Mouse (Mus musculus): ENCODE measurements around the gene Gnb2. TPM values are rescaled to one million over a fixed set of nuclear protein-coding genes. Genes with fewer than 3 reads are reported as not detected.

The Gnb2 gene
- total RNA-seq, 2 experiments from 2014 or later = 607 to 661 TPM

DNA sequence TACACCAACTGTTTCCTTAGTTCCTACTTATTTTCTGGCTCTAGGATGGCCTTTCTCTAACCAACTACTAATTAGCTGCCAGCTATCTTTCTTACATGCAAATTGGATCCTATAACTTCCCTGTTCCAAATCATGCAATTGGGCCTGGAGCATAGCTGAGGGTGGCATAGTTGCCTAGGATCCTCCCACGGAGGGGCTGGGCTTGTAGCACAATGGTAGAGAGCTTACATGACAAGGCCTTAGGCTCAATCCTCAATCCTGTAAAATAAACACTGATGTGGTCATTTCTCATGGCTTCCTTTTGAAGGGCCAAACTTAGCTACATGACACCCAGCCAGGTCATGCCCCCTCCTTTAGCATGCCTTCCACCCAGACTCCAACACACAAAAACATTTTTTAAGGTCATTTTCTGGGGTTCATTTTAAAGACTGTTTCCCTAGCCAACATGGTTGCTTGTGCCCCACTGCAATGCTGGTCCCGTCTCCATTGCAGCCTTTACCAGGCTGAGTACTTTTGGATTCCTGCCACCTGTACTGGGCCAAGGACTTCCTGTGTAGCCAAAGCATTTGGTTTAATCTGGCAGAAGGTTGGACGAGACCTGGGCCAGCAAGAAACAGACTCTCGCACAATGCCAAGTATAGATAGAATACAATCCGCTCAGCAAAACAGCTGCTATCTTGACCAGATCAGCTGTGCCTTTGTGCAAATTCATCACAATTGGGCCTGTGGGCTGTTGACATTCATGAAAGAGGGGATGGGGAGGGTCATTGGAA, 8.6 kb upstream of the Gnb2 start:
- no peak for DNase-seq (ENCODE audit: low spot score in 2 of 2)

DNA sequence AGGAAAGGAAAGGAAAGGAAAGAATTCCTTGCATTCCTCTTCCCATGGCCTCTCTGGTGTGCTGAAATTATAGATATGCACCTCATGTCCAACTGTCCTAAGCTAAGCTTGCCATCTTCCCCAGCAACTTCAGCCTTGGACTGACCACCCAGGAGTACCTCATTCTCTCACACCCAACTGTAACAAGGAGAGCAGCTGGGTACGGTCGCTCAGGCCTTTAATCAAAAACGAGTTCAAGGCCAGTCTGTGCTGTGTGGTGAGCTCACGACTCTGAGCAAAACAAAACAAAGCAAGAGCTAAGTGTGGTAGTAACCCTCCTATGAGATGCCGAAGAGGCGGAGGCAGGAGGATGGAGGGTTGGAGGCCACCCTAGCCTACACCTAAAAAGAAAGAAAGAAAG, 7.7 kb upstream of the Gnb2 start:
- no peak for DNase-seq (ENCODE audit: low spot score in 2 of 2)

GRCm38 (mm10) chr5:137539291-137539801, 6.0 kb upstream of the Gnb2 start:
- DNase-seq (ENCODE audit: low spot score in 2 of 2) = peak in 1 of 2 experiments; percentile 25

DNA sequence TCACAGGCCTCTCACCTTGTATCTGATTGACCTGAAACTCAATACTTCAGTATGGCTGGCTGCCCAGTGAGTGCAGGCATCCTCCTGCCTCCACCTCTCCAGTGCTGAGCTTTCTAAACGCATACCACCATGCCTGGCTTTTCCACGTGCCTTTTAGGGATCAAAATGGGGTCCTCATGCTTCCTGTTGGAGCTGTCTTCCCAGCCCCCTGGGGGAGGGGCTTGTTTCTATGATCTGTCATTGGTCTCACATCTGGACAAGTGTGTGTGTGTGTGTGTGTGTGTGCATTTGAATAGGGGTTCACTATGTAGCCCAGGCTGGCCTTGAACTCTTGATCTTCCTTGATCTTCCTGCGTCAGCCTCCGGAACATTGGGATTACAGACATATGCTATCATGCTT, 4.2 kb upstream of the Gnb2 start:
- DNase-seq (ENCODE audit: low spot score in 2 of 2) = no peak

GRCm38 (mm10) chr5:137535318-137535717, 2.0 kb upstream of the Gnb2 start:
- no peak for DNase-seq (ENCODE audit: low spot score in 2 of 2)

GRCm38 (mm10) chr5:137534762-137535161, 1.5 kb upstream of the Gnb2 start:
- DNase-seq (ENCODE audit: low spot score in 2 of 2) = no peak

DNA sequence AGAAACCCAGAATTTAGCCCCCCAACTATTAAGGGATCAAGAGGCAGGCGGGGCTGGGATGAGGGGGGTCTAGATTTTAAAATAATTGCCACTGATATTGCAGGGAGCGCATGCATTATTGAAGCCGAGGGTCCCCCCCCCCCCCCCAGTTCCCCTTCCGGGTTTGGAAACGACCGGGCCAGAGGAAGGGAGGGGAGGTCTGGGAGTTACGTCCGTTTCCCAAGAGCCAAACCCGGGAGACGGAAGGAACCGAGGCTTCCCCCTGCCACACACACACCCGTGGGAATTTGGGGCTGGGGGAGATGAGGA, 548 bp downstream of the Gnb2 start:
- no peak for DNase-seq (ENCODE audit: low spot score in 2 of 2)

DNA sequence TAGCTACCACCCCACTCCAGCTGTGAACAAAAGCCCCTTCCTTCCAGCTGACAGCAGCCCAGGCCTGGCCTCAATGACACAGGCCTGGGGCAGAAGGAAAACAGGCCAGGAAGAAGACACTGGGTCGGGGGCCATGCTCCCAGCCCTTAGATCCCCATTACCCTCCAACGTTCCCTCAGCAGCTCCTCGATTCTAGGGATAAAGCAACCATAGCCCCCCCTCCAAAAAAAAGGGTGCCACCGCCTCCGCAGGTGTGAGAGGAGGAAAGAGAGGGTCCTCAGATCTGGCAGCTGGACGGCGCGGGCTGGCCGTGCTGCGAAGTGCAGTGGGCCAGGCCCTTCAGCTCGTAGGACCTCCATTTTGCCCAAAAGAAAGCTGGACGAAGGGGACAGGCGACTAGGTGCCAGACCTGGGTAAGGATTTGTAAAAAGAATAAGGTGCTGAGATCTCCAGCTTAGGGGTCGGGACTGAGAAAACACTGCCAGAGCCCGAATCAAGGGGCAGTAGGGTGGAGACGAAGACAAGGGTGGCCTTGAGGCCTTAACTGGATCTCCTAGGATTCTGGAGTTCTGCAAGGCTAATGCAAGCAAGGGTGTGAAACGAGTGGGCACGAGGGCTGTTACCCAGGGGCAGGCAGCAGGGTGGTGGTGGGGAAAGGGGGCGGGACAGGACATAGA, 1.0 kb downstream of the Gnb2 start:
- DNase-seq (ENCODE audit: low spot score in 2 of 2) = peak in 1 of 2 experiments; percentile 41

GRCm38 (mm10) chr5:137531414-137532130, 1.7 kb downstream of the Gnb2 start:
- DNase-seq (ENCODE audit: low spot score in 2 of 2) = peak in 1 of 2 experiments; percentile 76

GRCm38 (mm10) chr5:137530588-137531413, 2.5 kb downstream of the Gnb2 start:
- peak; percentile 39 to 88 for DNase-seq (ENCODE audit: low spot score in 2 of 2)

GRCm38 (mm10) chr5:137530075-137530474, 3.2 kb downstream of the Gnb2 start:
- peak in 1 of 2 experiments; percentile 34 for DNase-seq (ENCODE audit: low spot score in 2 of 2)

DNA sequence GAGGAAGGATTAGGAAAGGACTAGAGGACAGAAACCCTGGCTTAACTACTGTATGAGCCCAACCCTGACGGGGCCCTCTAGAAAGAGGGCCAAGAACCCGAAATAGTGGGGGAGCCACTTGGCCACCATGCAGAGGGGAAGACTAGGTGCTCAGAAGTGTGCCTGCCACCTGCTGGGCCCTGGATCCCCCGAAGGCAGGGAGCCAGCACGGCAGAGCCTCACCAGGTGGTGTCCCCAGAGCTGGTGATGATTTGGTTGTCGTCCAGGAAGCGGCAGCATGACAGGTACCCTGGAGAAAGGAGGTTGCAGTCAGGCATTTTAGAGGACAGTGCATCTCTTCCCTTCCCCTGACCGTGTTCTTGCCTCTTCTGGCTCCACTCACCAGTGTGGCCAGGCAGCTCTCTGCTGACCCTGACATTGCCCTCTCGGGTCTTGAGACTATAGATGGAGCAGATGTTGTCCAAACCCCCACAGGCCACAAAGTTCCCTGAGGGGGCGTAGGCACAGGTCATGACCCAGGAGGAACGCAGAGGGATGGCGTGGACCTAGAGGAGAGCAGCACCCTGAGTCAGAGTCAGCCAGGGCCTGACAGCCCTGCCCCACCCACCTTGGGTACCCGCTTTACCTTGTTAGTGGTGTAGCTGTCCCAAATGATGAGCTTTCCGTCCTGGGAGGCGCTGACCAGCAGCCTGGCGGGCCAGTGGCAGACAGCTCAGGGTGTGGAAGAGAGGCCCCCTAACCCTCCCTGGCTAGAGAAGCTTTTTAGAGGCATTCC, 3.9 kb downstream of the Gnb2 start:
- peak in 1 of 2 experiments; percentile 16 for DNase-seq (ENCODE audit: low spot score in 2 of 2)

- DNase-seq (ENCODE audit: low spot score in 2 of 2) = no peak
These were observed 4.9 kb downstream of the Gnb2 start for GRCm38 (mm10) chr5:137528247-137528968.

GRCm38 (mm10) chr5:137527413-137527812, 5.9 kb downstream of the Gnb2 start:
- no peak for DNase-seq (ENCODE audit: low spot score in 2 of 2)

DNA sequence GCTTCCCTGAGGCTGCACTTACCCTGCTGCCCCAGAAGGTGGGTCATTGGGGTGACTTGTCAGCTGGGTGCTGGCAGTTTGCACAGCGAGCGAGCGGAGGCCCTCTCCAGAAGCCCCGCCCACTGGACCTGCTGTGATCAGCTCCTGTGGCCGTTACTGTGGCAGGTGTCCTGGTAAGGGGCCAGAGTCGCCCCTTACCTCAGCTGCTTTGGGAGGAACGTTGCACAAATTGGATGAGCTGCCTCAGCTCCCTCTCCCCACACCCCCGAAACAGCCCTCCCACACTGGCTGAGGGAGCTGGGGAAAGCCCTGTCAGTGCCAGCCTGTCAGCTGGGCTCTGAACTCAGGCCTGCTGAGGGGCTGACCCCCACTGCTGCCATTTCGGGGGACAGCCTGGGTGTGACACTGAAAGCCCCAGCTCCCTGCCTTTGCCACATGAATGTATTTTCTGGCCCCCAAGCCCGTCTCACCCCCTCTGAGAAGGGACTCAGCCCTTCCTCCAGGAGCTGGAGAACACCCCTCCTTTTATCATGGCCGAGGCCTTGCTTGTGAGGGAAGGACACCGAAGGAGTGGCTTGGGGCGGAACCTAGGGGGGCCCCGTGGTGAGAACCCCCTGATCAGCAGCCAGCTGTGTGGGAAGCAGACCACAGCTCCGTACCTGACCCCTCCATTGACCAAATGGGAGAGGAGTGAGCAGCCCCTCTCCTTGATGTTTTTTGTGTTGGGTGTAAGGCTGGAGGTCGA, 6.9 kb downstream of the Gnb2 start:
- DNase-seq (ENCODE audit: low spot score in 2 of 2) = peak; percentile 31 to 52

DNA sequence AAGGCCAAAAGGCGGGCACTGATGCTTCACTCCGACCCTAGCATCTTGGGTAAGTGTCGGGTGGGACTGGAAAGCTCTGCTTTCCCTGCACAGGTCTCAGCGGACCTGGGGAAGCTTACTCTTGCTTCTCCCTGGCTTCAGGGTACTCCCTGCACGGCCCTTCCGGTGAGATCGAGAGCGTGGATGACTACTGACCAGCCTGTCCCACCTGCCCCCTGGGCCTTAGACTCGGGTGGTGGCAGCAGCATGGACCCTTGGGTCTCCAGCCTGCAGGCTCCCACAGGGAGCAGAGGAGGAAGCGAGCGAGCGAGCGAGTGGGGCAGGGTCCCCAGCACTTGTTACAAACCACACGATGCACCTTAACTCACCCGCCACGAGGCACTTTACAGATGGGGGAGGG, 7.8 kb downstream of the Gnb2 start:
- no peak for DNase-seq (ENCODE audit: low spot score in 2 of 2)

- no peak for DNase-seq (ENCODE audit: low spot score in 2 of 2)
These were observed 8.6 kb downstream of the Gnb2 start for GRCm38 (mm10) chr5:137524671-137525070.

- DNase-seq (ENCODE audit: low spot score in 2 of 2) = no peak
These were observed 9.1 kb downstream of the Gnb2 start for GRCm38 (mm10) chr5:137524251-137524515.
